Mouse (Mus musculus): ENCODE measurements at regions not wholly inside any gene's neighbourhood (a gene's known extent, or its start where the extent isn't known, plus 50 kb on each side); places are given as distances from the start of the nearest gene placed in this dataset.
A peak's percentile ranks its signal among the peaks of the same experiment; 100 is the strongest.

DNA sequence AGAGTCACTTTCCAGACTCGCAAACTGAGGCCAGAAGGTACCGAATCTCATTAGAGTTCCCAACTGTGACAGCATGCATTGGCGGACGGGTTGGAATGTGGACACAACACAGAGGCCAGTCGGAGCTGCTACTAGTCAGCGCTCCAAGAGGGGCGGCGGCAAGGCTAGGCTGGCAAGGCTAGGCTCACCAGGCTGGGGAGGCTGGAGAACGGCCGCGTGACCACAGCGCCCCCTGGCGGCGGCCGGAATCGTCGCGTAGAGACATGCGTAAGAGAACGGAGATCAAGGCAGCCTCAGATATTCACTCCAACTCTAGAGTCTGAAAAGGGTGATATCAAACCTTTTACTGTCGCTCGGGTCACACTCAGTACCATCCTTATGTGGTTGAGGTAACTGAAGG is 72.8 kb upstream of the Cdh5 start:
- WGBS: 3% methylated on average over 22 of the region's 22 CpGs
- H3K9ac ChIP-seq (ENCODE audit: low read depth, low read length): peak overlapping the region; percentile 4; the same call in 1 of the 2 replicates
- no peak overlapping the region for H3K27ac ChIP-seq (replicated peaks; ENCODE audit: insufficient read depth, low read depth, low read length)
- no peak overlapping the region for H3K4me3 ChIP-seq (ENCODE audit: insufficient read depth, low read depth, low read length)
- TF ChIP-seq CTCF (IDR thresholded peaks at IDR 0.05; ENCODE audit: low read depth, low read length) (peak; percentile 94), POLR2A (IDR thresholded peaks at IDR 0.05; ENCODE audit: extremely low read depth, insufficient read depth, low read length) (no peak)
- no peaks in the 10 kb centered on the region for H3K27me3 ChIP-seq (ENCODE audit: control insufficient read depth, insufficient read depth, low read length)
- no peaks in the 10 kb centered on the region for H3K79me2 ChIP-seq (ENCODE audit: control insufficient read depth, insufficient read depth, low read length)
- H3K4me1 ChIP-seq (ENCODE audit: control insufficient read depth, insufficient read depth, low read length): no peaks in the 10 kb centered on the region; the same call in 1 of the 2 replicates
- H3K36me3 ChIP-seq (ENCODE audit: control insufficient read depth, insufficient read depth, low read length): no peaks in the 10 kb centered on the region
- DNase-seq (ENCODE audit: extremely low read depth, low read depth, low spot score): peak; percentile 50

DNA sequence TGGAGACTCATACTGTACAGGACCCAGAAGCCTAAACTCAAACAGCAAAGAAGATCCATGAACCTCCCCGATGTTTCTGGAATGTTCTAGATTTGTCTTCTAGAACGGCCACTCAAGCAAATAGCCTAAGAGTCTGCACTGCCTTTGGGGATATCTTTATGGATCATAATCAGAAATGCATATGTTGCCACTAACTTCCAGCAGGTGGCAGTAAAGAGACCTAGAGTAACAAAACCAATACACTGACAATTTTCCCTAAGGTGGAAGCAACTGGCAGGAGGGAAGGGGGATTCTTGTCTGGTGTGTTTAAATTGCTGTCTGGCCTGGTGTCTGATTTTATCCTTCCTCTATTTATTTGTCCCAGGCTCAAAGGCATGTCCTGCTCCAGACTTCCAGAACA is 69.2 kb upstream of the Cdh5 start:
- no peaks in the 10 kb centered on the region for H3K79me2 ChIP-seq (ENCODE audit: control insufficient read depth, insufficient read depth, low read length)
- no peak overlapping the region for H3K27ac ChIP-seq (replicated peaks; ENCODE audit: insufficient read depth, low read depth, low read length)
- peak; percentile 42 for DNase-seq (ENCODE audit: extremely low read depth, low read depth, low spot score)
- WGBS: 85% methylated on average over 2 of the region's 2 CpGs
- TF ChIP-seq POLR2A (IDR thresholded peaks at IDR 0.05; ENCODE audit: extremely low read depth, insufficient read depth, low read length): no peak
- peak; percentile 23; the same call in 1 of the 2 replicates for TF ChIP-seq CTCF (IDR thresholded peaks at IDR 0.05; ENCODE audit: low read depth, low read length)
- H3K9ac ChIP-seq (ENCODE audit: low read depth, low read length): no peak overlapping the region
- no peak overlapping the region for H3K4me3 ChIP-seq (ENCODE audit: insufficient read depth, low read depth, low read length)
- H3K27me3 ChIP-seq (ENCODE audit: control insufficient read depth, insufficient read depth, low read length): no peaks in the 10 kb centered on the region
- no peaks in the 10 kb centered on the region for H3K36me3 ChIP-seq (ENCODE audit: control insufficient read depth, insufficient read depth, low read length)
- H3K4me1 ChIP-seq (ENCODE audit: control insufficient read depth, insufficient read depth, low read length): no peaks in the 10 kb centered on the region; the same call in 1 of the 2 replicates

DNA sequence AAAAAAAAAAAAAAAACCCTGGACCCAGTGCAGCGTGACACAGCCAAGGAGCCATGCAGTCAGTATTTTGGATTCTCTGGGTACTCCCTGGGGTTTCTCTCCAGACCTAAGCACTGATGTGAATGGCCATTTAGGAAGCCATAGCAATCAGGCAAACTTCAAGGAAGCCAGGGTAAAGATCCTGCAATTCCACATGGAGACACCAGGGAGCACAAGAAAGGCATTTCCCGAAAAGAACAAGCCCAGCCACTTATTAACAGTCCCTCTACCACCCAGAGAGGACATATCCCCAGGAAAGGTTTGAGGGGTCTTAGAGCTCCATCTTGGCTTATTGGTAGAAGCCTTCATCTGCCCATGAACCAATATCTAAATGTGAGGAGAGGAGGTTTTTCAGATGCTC is 68.3 kb upstream of the Cdh5 start:
- no peak for DNase-seq (ENCODE audit: extremely low read depth, low read depth, low spot score)
- WGBS: 38% methylated on average over 2 of the region's 2 CpGs
- Histone ChIP-seq H3K79me2 (ENCODE audit: control insufficient read depth, insufficient read depth, low read length) (no peaks in the 10 kb centered on the region), H3K4me1 (ENCODE audit: control insufficient read depth, insufficient read depth, low read length) (no peaks in the 10 kb centered on the region; the same call in 1 of the 2 replicates), H3K4me3 (ENCODE audit: insufficient read depth, low read depth, low read length) (no peak overlapping the region), H3K9ac (ENCODE audit: low read depth, low read length) (no peak overlapping the region), H3K27ac (replicated peaks; ENCODE audit: insufficient read depth, low read depth, low read length) (no peak overlapping the region), H3K36me3 (ENCODE audit: control insufficient read depth, insufficient read depth, low read length) (no peaks in the 10 kb centered on the region), H3K27me3 (ENCODE audit: control insufficient read depth, insufficient read depth, low read length) (no peaks in the 10 kb centered on the region)
- TF ChIP-seq CTCF (IDR thresholded peaks at IDR 0.05; ENCODE audit: low read depth, low read length) (no peak), POLR2A (IDR thresholded peaks at IDR 0.05; ENCODE audit: extremely low read depth, insufficient read depth, low read length) (no peak)

DNA sequence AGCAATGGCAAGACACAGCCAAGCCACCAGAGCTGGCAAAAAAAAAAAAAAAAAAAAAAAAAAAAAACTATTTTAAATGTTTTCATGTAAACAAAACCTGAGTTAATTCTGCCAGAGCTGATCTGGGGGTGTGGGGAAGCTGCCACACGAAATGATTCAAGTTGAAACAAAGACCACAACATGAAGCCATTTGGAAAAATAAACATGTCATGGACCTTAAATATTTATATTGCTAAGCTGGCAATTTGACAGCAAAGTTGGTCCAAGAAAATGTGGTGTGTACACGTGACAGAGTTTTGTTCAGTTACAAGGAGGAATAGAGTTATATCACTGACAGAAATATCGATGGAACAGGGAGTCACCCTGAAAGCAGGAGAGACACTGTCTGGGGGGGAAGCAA is 67.1 kb upstream of the Cdh5 start:
- Histone ChIP-seq H3K27ac (replicated peaks; ENCODE audit: insufficient read depth, low read depth, low read length) (no peak overlapping the region), H3K36me3 (ENCODE audit: control insufficient read depth, insufficient read depth, low read length) (no peaks in the 10 kb centered on the region), H3K4me1 (ENCODE audit: control insufficient read depth, insufficient read depth, low read length) (no peaks in the 10 kb centered on the region), H3K4me3 (ENCODE audit: insufficient read depth, low read depth, low read length) (no peak overlapping the region), H3K9ac (ENCODE audit: low read depth, low read length) (no peak overlapping the region), H3K79me2 (ENCODE audit: control insufficient read depth, insufficient read depth, low read length) (no peaks in the 10 kb centered on the region), H3K27me3 (ENCODE audit: control insufficient read depth, insufficient read depth, low read length) (no peaks in the 10 kb centered on the region)
- no peak for DNase-seq (ENCODE audit: extremely low read depth, low read depth, low spot score)
- TF ChIP-seq CTCF (IDR thresholded peaks at IDR 0.05; ENCODE audit: low read depth, low read length): no peak
- TF ChIP-seq POLR2A (IDR thresholded peaks at IDR 0.05; ENCODE audit: extremely low read depth, insufficient read depth, low read length): no peak
- 45% methylated on average over 3 of the region's 3 CpGs for WGBS

DNA sequence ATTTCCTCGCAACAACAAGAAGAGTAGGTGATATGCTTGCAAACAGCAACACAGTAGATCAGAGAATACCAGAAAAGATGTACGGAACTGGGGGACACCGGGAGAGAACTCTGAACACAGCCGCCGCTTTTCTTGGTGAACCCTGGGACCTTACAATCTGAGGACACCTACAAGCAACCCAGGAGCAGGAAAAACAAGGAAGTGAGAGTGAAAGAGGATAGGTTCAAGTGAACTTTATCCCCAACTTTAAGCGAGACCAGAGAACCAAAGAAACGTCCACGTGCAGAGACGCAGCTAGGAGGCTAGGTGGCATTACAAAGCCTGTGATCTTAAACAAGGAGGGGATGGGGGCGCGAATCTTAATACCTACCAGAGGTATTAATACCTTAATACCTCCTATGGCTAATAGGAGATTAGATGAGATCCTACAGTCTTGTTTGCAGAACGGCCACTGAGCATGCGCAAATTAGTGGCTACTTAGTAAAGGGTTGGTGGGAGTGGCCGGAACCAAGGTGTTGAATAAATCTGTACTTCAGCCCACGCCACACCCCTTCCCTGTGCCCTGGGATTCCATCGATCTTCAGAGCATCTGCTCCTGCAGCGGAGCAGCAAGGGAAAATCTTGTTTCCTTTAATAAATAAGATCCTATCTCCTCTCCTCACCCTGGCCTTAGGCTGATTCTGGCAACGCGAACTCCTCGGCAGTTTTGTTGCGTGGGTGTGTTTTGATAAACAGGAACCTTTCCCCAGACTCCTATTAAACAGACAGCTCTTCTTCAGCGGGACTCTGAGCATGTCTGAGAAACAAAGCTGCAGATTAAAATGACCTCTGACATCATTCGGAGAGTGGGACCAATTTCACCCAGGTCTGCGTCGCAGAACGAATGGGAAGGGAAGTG is 64.6 kb upstream of the Cdh5 start:
- no peak overlapping the region for H3K27ac ChIP-seq (replicated peaks; ENCODE audit: insufficient read depth, low read depth, low read length)
- no peak overlapping the region for H3K9ac ChIP-seq (ENCODE audit: low read depth, low read length)
- H3K36me3 ChIP-seq (ENCODE audit: control insufficient read depth, insufficient read depth, low read length): no peaks in the 10 kb centered on the region
- TF ChIP-seq POLR2A (IDR thresholded peaks at IDR 0.05; ENCODE audit: extremely low read depth, insufficient read depth, low read length): no peak
- no peak for TF ChIP-seq CTCF (IDR thresholded peaks at IDR 0.05; ENCODE audit: low read depth, low read length)
- H3K4me1 ChIP-seq (ENCODE audit: control insufficient read depth, insufficient read depth, low read length): no peaks in the 10 kb centered on the region
- H3K79me2 ChIP-seq (ENCODE audit: control insufficient read depth, insufficient read depth, low read length): no peaks in the 10 kb centered on the region
- H3K27me3 ChIP-seq (ENCODE audit: control insufficient read depth, insufficient read depth, low read length): no peaks in the 10 kb centered on the region
- no peak for DNase-seq (ENCODE audit: extremely low read depth, low read depth, low spot score)
- 71% methylated on average over 26 of the region's 26 CpGs for WGBS
- no peak overlapping the region for H3K4me3 ChIP-seq (ENCODE audit: insufficient read depth, low read depth, low read length)

DNA sequence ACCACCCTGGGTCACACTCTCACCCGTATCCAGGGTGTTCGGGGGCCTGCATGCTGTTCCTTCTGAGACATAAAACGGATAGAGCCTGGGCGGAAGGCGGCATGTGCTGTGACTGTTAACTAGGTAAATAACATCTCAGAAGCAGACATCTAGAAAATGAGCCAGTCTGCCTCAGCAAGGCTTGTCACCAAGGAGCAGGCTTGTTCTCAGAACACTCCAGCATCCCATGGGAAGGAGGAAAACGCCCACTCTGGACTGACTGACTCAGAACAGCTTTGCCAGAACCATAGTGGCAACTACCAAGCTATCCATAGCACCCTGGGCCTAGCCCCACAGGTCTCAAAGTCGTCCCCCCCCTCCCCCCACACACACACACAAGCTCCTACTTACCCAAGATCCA is 63.8 kb upstream of the Cdh5 start:
- WGBS: 77% methylated on average over 7 of the region's 7 CpGs
- no peak overlapping the region for H3K9ac ChIP-seq (ENCODE audit: low read depth, low read length)
- TF ChIP-seq POLR2A (IDR thresholded peaks at IDR 0.05; ENCODE audit: extremely low read depth, insufficient read depth, low read length) (no peak), CTCF (IDR thresholded peaks at IDR 0.05; ENCODE audit: low read depth, low read length) (no peak)
- H3K36me3 ChIP-seq (ENCODE audit: control insufficient read depth, insufficient read depth, low read length): no peaks in the 10 kb centered on the region
- no peak overlapping the region for H3K27ac ChIP-seq (replicated peaks; ENCODE audit: insufficient read depth, low read depth, low read length)
- H3K27me3 ChIP-seq (ENCODE audit: control insufficient read depth, insufficient read depth, low read length): no peaks in the 10 kb centered on the region
- DNase-seq (ENCODE audit: extremely low read depth, low read depth, low spot score): no peak
- H3K79me2 ChIP-seq (ENCODE audit: control insufficient read depth, insufficient read depth, low read length): no peaks in the 10 kb centered on the region
- no peaks in the 10 kb centered on the region for H3K4me1 ChIP-seq (ENCODE audit: control insufficient read depth, insufficient read depth, low read length)
- H3K4me3 ChIP-seq (ENCODE audit: insufficient read depth, low read depth, low read length): no peak overlapping the region
